Mouse (Mus musculus) heart, postnatal 4 days (tissue): ENCODE measurements around the gene Pitpnc1. TPM values are rescaled to one million over a fixed set of nuclear protein-coding genes. Genes with fewer than 3 reads are reported as not detected.
"Not testable (repeated sequence)": the region's sequence is repeated elsewhere in the genome, so short reads cannot be mapped to it uniquely, and the experiment has no call there.

Source experiments
- DNase-seq: peaks from one replicate; pipeline ENCODE4 v3.0.0; 2021
- total RNA-seq, 2 experiments: library from RNA; stranded (reverse); gene quantifications; 2 replicates each; pipeline ENCODE4 v1.2.3; 2021

Gene Pitpnc1
- 10 to 100 TPM; 68.1 to 75.2 TPM for total RNA-seq

DNA sequence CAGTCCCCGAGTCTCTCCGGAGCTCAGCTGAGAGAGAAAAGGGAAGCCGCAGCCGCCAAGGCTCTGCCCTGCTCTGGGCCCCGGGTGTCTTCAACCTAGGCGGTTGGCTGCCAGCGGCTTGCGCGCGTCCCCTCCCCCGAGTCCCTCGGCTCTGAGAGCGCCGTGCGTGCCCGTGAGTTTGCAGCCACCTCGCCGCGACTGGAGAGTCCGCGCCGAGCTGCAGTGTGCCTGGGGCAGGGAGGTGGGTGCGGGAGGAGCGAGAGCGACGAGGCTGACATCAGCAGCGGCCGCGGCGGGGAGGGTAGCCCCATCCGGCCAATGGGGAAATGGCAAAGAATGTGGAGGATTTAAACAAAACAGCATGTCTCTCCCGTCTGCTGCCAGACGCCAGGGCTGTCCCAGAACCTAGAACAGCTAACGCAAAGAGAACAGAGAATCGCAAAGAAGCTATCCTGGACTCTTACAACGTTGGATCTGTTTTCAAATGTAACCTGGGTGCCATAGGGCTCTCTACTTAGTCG is at the start of gene Pitpnc1:
Gene Pitpnc1 (minus strand): TSS at position 179 of the 521 bp plus-strand sequence.
- DNase-seq = peak; percentile 85

DNA sequence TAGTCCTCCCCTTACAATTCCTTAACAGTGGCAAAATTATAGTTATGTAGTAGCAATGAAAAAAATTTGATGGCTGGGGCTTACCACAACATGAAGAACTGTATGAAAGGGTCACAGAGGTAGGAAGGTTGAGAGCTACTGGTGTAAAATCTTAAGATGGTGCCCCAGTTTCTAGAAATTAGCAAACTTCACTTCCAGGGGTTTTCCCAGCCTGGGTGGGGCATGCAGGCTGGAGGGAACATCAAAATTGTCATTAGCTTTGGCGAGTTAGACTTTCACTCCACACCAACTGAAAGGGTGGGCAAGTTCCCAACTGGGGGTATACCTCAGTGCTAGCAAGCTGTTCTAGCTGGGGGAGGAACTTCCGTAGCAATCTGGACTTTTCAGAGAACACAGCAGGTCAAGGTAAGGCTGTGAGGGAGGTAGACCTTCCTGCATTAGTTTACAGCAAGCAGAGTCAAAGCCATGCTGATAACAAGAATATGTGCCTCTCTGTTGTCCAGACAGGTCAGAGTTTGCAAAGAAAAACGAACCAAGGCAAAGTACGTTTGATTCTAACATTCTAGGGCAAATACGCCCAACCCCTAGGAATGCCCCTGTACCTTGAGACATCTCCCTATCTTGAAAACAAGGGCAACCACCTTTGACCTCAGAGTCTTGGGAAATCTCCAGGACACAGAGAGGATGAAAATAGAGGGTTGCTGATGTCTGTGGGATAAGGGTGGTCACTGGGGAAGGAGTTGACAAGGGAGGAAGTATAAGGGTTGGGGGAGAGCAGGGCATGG is 48.3 kb upstream of the Pitpnc1 start:
- no peak for DNase-seq

DNA sequence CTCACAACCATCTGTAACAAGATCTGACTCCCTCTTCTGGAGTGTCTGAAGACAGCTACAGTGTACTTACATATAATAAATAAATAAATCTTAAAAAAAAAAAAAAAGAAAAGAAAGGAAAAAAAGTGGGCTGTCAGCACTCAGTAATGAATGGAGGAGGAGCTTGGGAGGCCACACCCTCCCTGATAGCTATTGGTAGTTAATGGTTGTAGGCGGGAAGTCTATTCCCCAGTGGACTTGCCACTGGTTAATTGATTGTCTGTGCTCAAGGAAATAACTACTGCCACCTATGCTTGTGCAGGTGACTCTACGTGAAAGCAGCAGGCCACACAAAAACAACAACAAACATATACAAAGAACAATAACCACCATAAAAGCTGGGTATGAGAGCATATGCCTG is 45.9 kb upstream of the Pitpnc1 start:
- no peak for DNase-seq

DNA sequence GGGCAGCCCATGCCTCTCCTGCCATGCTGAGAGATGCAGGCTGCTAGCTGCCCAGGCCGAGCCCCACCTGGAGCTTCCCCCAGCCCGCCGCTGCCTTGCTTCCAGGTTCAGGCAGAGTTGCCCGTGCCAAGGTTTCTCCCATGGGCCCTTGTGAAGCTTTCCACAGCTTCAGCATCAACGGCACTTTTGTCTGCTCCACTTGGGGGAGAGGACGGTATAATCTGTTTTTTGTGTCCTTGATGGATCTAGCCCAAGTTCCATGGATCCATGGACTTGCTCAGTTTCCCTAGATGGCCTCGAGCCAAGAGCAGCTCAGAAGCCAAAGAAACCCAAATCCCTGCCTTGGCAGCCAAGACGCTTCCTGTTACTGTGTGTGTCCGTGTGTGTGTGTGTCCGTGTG is 42.5 kb upstream of the Pitpnc1 start:
- peak; percentile 23 for DNase-seq

DNA sequence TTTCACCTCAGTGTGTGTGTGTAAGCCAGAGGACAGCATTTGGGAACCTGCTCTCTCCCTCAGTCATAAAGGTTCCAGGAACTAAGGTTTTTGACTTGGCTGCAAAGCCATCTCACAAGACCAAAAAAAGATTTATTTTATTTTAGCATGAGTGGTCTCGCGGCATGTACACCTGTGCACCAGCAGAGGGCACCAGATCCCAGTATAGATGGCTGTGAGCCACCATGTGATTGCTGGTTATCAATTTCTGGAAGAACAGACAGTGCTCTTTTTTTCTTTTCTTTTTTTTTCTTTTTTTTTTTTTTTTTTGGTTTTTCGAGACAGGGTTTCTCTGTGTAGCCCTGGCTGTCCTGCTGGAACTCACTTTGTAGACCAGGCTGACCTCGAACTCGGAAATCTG is 41.5 kb upstream of the Pitpnc1 start:
- DNase-seq = peak; percentile 74

DNA sequence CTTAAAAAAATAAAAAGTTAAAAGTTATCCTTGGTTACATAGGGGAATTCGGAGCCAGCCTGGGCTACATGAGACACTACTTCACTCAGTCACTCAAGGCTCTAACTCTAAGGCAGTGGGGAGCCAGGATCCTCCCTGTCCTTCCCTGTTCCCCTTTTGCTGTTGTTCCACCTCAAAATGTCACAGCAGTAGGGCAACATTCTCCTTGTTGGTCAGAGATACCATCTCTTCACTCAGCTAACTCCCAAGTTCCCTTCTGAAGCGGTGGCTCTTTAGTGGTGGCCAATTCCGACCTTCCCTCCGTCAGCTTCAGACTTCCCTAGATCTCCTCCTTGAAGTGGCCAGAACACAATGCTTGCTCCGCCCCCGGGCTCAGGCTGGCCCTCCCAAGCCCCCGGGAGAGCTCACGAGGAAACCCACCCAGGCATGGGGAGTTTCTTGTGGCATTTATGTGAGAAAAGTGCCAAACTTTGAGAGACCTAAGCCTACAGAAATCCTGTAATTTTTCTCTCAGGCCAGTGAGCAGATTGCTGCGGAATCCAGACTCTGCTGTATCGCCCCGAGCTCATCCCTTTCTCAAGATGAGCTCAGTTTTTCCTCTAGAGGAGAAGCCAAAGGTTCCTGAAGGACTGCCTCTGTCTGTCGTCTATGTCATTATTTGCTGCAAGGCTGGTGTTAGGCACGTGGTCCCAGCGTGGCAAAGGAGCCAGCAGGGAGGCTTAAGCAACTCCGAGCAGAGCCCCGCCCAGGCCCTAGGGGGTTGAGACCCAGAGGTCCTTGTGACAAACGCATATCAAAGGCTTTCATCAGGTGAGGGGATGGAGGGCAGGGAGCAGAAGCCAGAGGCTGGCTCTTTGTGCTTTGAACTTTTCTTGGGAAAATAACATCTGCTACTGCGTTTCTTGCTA is 40.1 kb upstream of the Pitpnc1 start:
- DNase-seq = peak; percentile 43

DNA sequence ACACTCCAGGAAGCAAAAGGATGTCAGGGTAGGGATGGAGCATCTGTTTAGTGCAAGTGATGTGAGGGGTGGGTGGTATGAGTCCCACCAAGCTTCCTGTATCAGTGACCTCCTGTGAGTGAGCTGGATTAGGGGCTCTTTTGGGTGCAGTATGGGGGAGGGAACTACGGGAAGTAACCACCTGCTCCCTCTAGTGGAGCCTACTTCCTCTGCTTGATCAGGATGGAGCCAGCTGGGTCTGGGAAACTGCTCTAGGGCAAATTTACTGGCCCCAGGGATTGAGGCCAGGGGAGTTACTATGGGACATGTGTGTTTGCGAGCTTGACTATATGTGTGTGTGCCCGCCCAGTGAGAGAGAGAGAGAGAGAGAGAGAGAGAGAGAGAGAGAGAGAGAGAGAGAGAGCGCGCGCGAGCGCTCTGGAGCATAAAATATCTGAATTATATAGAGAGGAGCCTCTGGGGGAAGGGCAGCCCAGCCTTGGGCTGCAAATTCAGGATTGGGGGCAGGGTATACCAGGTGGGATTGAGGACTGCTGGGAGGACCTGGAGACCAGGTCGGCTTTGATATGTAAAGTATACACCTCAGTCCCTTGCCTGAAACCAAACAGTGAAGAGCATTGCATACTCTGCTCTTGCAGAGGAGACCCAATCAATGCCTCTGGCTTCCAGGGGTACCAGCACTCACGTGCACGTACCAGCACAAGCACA is 39.3 kb upstream of the Pitpnc1 start:
- DNase-seq = peak; percentile 14

DNA sequence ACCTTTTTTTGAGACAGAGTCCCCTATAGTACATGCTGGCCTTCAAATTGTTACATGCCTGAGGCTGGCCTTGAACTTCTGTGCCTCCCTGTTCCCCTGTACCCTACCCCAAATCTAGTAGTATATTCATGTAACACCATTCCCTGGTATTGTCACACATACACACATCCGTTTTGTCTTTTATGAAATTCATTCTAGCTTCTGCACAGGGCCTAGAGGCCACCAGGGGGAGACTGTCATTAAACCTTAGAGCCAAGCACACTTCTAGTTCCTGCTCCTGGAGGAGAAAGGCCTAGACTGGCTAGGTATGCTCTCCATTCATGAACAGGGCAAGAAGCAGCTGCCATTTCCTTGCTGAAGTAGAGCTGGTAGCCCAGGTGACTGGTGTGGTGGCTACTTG is 35.8 kb upstream of the Pitpnc1 start:
- DNase-seq = peak; percentile 30

DNA sequence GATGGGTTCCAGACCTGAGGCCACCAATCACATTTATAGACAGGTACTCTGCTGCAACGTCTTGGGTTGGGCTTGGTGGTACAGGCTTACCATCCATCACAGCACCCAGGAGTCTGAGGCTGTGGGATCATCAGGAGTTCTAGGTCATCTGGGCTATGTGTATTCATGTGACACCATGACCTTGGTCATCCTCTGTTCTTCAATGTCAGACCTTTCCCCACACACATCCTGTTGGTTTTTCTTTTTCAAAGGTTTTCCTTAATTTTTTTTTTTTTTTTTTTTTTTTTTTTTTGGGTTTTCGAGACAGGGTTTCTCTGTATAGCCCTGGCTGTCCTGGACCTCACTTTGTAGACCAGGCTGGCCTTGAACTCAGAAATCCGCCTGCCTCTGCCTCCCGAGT is 33.9 kb upstream of the Pitpnc1 start:
- not testable (repeated sequence) for DNase-seq

DNA sequence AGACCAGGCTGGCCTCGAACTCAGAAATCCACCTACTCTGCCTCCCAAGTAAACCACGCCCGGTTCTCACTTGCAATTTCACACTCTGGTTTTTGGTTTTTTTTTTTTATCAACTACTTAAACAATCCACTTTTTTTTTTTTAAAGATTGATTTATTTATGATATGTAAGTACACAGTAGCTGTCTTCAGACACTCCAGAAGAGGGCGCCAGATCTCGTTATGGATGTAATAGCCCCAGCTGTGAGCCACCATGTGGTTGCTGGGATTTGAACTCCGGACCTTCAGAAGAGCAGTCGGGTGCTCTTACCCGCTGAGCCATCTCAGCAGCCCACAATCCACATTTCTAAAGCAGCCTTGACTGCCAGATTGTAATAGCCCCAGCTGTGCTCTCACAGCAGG is 32.3 kb upstream of the Pitpnc1 start:
- DNase-seq = no peak

DNA sequence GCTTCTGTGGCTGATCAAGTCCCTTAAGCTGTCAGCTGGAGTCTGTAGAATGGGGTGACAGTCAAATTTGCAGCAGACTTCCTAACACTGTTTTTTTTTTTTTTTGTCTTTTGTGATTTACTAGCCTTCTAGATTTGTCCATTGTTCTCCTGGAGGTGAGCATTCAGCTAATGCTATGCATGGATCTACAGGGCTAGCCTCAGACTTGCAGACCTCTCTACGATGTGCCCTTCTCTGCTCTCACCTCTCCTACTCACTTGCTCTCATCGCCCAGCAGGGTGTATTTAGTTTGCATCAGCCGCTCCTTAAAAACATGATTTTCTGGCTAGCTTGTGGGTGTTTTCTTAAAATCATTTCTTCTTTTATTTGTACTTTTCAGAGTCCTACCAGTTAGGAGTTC is 13.8 kb upstream of the Pitpnc1 start:
- DNase-seq = no peak

DNA sequence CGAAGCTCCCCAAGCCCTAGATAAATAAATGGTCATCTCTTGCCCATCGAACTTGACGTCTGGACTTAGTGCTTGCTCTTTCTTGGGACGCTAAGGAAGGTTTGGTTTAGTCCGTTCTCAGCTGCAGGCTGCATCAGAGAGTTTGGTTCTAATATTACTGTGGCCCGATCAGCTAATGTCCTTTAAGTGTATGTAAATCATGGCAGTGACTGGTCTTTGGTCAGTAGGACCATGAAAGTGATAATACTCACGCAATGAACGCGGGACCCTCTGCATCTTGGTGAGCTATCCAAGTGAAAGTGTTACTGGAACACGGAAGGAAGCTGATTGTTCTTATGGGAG is 9.3 kb upstream of the Pitpnc1 start:
- no peak for DNase-seq

DNA sequence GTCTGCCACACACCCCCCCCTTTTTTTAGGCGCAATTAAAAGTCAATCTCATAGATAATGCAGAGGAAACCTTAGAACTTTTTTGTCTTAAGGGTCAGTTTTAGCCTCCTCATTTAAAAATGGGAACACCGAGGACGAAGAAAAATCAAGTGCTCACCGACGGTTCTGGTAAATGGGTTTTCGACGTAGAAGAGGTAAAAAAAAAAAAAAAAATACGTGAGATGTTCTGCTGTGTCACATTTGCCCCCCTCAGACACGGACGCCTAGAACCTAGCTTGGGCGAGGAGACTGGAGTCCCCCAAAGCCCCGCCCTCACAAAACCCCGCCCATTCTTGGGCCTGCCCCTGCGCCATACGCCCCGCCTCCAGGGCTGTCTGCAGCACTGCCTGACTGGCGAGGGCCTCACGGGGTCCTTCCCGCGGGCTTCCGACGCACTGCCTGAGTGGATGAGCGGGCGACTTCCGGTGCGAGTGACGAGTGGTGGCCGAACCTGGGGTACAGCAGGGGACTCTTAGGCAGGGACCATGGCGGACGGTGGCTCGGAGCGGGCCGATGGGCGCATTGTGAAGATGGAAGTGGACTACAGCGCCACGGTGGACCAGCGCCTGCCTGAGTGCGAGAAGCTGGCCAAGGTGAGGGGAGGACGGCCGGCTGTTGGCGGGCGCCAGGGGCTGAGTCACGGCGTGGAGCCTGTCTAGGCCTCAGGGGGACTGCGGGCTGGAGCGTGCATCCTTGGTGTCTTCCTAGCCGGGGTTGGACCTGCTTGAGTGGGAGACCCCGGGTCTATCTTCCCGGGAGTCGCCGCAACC is 8.8 kb upstream of the Pitpnc1 start, which contains the start of gene Psmd12:
Gene Psmd12 (plus strand): TSS at position 432 of the 809 bp plus-strand sequence.
- peak; percentile 99 for DNase-seq

DNA sequence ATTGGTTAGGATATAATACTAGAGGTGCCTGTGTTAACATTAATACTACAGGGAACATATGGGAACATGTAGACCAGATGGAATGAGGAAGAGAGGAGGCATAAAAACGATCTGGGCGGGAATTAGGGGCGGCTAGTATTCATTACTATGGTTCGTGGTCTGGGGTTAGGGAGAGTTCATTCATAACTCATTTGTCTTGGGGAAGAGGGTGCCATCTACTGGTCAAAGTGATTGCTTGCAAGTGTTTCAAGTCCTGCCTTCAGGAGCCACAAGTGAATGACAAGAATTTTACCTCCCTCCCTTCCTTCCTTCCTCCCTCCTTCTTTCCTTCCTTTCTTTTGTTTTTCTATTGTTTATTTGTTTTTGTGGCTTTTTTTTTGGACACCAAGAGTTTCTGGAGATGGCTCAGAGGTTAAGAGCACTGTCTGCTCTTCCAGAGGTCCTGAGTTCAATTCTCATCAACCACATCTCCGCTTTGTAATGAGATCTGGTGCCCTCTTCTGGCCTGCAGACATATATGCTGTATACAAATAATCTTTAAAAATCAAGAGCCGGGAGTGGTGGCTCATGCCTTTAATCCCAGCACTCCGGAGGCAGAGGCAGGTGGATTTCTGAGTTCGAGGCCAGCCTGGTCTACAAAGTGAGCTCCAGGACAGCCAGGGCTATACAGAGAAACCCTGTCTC is 2.8 kb upstream of the Pitpnc1 start:
- peak; percentile 55 for DNase-seq

DNA sequence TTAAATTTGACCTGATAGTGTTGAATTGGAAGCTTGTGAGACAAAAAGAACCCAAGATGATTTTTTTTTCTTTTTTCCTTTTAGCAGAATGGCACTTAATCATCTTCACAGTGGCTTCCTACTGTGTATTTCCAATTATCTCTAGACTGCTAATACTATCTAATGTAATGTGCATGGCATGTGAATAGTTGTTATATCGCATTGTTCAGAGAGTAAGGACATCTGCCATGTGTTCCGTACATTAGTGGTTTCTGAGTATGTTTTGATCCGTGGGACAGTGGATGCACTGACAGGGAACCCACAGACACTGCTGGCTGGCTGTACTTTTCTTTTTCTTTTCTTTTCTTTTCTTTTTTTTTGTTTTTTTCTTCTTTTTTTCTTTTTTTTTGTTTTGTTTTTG is 1.8 kb upstream of the Pitpnc1 start:
- no peak for DNase-seq

DNA sequence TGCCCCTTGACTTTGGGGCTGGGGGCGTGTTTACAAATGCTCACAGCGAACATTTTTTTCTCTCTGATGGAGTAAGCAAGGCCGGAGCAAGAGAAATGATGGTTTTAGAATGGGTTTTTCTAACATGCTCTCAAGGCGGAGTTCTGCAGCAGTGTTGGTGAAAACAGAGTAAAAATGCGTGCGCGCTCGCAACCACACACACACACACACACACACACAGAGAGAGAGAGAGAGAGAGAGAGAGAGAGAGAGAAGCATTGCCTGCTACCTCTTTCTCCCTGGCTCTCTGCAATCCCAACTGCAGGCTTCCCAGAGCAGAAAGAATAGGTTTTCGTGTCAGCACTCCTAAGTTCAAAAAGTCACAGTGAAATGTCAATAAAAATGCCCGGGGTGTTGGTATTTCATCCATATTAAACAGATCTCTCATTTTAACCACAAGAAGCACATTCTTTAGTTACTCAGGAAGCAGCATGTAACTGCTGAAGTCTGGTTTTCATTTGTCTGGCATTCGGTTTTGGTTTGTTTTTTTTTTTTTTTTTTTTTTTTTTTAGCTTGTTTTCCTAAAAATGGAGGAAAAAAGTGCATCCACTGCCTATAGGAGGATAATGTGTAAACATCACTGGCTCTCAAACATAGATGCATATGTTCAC is 697 bp upstream of the Pitpnc1 start:
- no peak for DNase-seq

DNA sequence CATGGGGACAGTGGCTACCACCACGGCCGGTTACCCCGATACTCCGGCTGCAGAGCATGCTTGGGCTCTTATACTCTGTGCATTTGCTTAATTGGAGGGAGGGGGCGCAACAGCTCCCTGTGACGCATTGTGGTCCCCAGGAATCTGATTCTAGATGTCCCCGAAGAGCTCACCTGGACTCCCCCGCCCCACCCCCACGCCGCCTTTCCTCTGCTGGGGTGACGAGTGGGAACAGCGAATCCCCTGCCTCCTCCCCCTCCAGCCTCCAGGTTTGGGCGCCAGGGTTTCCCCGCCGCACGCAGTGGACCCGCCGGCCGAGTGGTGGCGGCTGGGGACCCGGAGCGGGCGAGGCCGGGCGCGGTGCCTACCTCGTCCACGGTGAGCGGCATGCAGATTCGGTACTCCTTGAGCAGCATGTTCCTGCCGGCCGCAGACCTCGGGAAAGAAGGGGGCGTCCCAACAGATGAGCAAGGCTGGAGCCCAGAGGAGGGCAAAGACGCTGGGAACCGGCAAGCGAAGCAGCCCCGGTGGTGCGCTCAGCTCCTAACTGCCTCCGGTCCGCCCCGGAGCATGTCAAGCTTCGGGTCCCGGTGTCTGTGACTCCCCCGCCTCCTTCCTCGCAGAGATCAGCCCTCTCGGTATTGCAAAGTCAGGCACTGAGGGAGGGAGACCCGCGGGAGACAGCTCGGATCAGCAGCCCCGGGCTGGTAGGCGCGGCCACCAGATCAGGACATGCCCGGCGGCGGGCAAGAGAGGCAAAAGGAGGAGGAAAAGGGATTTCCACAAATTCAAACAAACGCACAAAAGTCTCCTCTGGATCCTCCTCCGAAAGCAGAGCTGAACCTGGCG is 752 bp downstream of the Pitpnc1 start:
- peak; percentile 76 for DNase-seq

DNA sequence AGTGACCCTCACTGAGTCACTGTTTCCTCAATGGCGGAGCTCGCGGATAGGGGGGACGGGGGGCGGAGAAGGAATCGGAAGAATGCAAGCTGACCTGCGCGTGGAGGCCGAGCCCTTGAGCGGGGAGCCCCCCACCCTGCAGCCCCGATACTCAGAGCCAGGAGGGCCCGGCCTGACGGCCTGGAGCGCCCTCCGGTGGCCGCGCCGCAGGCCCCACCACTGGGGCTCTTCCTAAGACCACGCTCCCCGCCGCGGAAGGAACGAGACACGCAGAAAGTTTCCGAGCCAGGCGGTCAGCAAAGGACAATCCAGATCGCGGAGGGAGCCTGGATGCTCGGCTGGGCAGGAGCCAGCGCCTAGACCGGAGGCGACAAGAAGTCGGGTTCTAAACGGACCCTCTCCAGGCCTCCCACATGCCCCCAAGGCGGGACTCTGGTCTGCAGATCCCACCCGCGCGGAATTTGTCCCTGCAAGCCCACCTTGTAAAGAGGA is 1.4 kb downstream of the Pitpnc1 start:
- peak; percentile 84 for DNase-seq

DNA sequence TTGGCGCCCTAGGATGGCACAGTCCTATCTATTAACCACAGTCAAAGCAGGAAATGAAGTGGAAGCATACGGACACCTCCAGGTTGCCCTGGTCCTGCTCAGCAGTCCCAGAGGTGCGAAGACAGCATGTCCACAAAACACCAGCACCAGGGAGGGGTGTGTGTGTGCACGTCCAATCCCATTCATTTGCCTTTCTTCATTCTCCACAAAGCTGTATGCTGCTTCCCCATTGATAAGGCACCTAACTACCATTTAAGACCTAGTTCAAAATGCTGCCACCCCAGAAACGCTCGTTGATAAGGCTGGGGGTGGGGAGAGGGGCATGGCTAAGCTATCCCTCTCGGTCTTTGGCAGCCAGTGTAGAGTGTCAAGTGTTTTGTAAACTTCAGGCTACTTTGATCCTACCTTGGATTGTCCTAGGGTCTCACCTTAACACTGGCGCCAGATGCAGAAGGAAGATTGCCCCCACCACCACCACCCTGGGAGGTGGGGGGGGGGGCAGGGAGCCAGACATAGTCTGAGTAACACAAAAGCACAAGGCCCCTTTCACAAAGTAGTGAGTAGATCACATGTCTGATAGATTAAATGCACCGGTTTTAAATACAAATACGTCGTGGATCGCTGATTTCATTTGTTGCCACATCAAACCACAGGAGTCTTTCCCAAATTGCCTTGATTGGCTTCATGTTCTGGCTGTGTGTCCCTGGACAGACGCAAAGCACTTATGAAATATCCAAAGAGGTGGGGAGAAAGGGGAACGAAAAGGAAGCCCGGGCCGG is 2.1 kb downstream of the Pitpnc1 start:
- no peak for DNase-seq
